Mouse (Mus musculus) kidney, adult 2 months (tissue): ENCODE measurements around the gene Ccdc130.

ENCODE experiments used
- CTCF ChIP-seq: fragments of 200-500 bp; conservative IDR thresholded peaks from 2 replicates; pipeline ENCODE4 v1.5.1; 2011; ENCODE audit warnings: low read depth, mild to moderate bottlenecking, control low read depth, low read length, moderate library complexity, mixed read lengths; ENCODE audit not compliant: insufficient read depth, insufficient read length
- POLR2A ChIP-seq: fragments of 200-500 bp; IDR thresholded peaks from one replicate; pipeline ENCODE4 v1.6.1; 2011; ENCODE audit warnings: low read depth, low read length, control low read depth

DNA sequence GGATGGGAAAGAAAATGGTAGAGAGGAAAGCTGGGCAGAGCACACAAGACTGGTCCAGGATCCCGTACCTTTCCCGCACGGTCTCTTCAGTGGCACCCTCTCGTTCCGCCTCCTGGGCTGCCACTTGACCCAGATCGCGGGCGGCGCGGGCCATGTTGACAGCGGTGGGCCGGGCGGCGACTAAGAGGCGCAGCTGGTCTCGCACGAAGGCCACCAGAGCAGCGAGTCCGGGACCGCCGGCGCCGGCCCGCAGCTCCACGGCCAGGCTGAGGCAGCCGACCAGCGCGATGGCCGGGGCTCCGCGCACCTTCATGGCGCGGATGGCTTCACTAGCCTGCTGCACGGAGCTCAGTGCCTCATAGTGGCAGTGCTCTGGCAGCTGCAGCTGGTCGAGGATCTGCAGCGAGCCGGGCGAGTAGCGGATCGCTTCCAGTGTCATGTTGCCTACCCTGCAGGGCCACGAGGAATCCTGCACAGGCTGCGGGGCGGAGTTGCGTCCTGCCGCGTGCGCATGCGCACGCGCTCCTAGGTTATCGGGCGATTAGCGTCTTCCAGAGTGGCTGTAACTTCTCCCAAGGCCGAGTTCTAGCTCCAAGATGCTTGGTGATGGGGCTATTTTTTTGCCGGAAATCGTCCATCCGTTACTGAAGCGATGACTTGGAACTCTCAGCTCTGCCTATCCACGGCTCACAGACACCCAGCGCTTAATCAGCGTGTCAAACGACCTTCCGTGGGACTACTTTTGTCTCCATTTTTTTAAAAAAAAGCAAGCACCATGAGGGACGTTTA lies 13.2 kb downstream of the Ccdc130 start, which contains the start of gene Mri1:
- TF ChIP-seq CTCF (no peak), POLR2A (peak; percentile 50)
